Mouse (Mus musculus) cerebellum, adult 18-20 months (tissue): Measurements from ENCODE around the gene Fbf1.
"Not testable (repeated sequence)": the region's sequence is repeated elsewhere in the genome, so short reads cannot be mapped to it uniquely, and the experiment has no call there.

Source experiments
- DNase-seq, 2 experiments: peaks; one replicate each; pipeline ENCODE4 v3.0.0; 2021

The Fbf1 gene

GRCm38 (mm10) chr11:116106963-116107776 lies 60.8 kb downstream of the Fbf1 start:
- no peak for DNase-seq

DNA sequence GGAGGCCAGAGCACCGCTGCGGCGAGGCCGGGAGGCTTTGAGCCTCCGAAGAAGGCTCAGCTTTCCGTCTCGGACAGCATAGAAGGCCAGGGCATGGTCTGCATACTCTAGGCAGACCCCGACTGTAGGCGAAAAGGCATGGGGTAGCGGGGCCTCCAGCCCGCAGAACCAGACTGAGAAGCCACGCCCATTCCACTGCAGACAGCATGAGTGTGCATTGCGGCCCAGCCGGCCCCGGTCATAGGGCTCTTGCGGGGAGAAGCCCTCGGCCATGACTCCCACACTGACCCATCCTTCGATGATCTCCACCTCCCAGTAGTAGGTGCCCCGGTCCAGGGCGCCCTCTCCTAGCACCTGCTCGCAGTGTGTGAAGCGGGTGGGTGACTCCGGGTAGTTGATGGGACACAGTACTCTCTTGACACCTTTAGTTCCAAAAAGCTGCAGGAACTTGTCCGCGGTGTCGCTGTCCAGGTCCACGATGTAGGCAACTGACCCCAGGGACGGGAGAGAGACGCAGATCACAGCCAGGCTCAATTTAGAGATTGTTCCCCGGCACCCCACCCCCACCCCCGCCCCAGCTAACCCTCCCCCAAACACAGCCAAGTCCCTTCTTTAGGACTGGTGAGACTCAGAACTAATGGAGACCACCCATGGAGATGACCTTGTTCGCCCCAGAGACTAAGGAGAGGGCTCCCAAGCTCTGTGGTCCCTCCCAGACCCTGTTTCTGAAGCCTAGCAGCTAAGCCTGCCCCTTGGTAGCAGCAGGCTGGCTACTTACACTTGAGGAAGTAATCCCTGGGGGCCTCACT lies 61.6 kb downstream of the Fbf1 start:
- no peak for DNase-seq

DNA sequence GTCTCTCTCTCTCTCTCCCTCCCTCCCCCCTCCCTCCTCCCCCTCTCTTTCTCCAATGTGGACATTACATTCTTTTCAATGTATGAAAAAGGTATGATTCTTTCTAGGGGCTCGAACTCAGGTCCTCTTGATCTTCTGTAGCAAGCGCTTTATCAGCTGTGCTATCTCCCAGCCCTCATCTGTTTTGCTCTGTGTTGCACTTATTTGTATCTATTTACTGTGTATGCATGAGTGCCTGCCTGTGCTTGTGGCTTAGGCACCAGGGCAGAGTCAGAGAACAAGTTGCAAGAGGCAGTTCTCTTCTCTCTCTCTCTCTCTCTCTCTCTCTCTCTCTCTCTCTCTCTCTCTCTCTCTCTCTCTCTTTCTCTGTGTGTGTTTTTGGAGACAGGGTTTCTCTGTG lies 62.9 kb downstream of the Fbf1 start:
- DNase-seq: no peak

- DNase-seq: no peak
Observed at GRCm38 (mm10) chr11:116104006-116104646, 63.8 kb downstream of the Fbf1 start.

DNA sequence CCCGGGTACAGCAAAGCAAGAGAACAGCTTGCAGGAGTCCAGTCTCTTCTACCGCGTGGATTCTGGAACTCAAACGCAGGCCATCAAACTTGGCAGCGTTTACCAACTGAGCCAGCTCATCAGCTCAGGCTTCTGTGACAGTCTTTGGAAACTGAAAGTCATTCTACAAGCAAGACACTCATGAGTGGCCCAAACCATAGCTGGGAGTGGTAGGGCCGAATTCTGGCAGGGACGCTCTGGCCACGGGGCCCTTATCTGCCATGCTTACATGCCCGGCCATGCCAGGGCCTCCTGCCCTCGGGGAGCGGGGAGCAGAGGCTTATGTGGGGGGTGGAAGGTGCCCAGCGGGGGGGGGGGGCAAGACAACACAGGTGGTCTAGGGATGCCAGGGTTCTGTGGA lies 64.4 kb downstream of the Fbf1 start:
- DNase-seq: no peak

- no peak for DNase-seq
Observed at GRCm38 (mm10) chr11:116102472-116102871, 65.5 kb downstream of the Fbf1 start.

- DNase-seq: no peak
Observed at GRCm38 (mm10) chr11:116101931-116102381, 66.0 kb downstream of the Fbf1 start.

DNA sequence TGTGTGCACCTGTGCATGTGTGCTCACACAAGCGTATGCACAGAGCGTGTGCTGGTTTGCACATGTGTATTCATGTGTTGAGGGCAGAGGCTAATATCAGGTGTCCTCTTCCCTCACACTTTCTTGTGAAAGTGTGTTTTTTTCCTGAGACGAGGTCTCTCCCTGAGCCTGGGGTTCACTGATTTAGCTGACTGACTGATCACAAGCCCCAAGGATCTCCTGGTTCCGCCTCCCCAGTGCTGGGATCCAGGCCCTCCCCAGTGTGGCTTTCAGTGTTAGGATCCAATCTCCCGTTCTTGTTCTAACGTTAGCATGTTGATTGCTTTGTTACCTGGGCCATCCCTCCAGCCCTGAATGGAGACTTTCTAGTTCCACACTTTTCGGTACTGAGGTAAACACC lies 67.1 kb downstream of the Fbf1 start:
- no peak for DNase-seq

GRCm38 (mm10) chr11:116100385-116100784 lies 67.6 kb downstream of the Fbf1 start:
- no peak for DNase-seq

- DNase-seq: no peak
Observed at GRCm38 (mm10) chr11:116099462-116099861, 68.5 kb downstream of the Fbf1 start.

DNA sequence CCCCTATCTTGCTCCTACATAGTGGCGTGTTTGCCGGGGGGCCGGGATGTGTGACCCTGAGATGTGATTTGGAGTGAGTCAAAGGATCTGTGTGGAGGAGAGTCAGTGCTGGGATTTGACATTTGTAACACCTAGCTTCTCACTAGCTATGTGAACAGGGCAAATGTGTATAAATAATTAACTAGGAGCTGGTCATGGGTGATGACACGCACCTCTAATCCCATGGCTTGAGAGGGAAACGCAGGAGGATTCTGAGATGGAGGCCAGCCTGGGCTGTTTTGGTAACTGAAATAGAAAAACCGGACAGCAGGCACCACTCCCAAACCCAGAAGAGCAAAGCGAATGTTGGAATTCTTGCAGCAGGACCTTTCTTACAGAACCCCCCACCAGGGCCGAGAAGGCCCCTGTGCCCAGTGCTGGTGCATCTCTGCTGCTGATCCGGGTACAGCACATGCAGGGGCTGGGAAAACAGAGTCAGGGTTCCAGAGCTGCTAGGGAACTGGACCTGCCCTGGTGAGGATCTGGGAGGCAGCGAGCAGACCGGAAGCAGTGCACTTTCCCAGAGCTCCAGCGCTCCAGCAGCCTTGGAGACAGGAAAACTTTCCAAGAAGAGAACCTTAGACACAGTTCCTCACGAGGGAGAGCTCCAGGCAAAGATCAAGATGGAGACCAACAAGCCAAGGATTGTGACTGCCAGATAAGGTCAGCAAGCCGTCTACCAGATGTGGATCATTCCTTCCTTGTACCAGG lies 69.1 kb downstream of the Fbf1 start:
- no peak for DNase-seq

DNA sequence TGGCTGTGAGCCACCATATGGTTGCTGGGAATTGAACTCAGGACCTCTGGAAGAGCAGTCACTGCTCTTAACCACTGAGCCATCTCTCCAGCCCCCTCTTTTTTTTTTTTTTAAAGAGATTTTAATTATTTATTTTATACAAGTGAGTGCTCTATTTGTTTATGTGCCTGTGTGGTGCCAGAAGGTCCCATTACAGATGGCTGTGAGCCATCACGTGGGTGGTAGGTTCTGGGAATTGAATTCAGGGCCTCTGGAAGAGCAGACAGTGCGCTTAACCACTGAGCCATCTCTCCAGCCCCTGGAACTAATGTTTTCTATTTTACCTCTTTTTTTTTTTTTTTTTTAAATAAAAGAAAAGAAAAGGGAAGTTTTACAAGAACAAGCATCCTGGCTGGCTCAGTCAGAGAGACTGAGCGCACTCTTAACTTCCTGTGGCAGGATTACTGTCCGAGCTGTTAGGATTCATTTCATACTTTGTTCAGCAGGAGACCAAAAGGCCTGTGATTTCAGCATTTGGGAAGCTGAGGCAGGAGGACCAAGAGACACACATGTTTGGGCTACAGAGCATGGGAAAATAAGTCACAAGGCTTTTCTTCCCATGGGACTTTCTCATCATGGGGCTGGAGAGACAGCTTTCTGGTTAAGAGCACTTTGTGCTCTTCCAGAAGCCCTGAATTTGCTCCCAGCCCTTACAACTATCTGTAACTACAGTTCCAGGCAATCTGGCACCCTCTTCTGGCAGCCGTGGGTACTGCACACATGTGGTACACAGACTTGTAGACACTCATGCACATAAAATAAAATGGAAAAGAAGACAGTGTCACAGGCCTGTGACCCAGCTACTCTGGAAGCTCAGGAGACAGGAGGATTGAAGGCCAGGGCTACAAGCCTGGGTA lies 71.5 kb downstream of the Fbf1 start:
- no peak for DNase-seq

DNA sequence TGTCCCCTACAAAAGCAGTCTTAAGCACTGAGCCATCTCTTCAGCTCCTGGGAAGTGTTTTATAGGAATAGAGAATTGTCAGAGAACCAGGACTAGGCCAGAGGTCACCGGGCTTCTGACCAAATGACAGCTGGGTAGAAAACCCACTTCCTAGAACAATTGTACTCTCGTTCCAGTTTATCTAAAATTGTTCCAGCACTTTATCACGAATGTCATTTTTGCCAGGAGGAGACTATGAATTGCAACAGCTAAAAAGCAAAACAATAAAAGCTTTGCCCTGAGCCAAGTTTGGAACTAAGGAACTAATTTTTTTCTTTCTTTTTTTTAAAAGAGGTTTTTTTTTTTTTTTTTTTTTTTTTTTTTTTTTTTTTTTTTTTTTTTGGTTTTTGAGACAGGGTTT lies 72.4 kb downstream of the Fbf1 start:
- no peak for DNase-seq

DNA sequence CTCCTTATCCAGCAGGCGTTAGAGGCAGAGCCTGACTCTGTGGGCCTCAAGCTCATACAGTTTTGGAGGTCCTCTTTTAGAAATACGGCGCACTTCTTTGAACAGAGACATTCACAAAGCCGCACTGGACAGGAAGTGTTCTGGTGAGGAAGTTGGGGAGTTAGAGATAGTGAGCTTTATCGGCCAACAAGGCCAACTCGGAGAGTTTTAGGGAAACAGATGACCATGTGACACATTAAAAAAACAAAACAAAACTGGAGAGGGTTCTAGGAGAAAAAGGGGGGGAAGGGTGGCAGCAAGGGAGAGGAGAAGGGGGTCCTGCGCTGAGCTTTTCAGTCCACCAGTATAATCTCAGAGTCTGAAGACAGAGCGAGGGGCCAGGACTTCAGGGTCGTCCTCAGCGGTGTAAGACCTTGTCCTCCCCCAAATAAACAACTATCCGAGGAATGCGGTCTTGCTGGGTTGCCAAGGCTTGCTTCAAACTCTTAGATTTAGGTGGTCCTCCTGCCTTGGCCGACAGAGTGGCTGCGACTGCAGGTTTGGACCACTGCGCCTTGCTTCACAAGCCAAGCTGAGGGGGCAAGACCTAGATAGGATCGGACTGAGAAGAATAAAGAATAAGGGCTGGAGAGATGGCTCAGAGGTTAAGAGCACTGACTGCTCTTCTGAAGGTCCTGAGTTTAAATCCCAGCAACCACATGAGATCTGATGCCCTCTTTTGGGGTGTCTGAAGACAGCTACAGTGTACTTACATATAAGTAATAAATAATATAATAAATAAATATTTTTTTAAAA lies 74.0 kb downstream of the Fbf1 start:
- DNase-seq: no peak

DNA sequence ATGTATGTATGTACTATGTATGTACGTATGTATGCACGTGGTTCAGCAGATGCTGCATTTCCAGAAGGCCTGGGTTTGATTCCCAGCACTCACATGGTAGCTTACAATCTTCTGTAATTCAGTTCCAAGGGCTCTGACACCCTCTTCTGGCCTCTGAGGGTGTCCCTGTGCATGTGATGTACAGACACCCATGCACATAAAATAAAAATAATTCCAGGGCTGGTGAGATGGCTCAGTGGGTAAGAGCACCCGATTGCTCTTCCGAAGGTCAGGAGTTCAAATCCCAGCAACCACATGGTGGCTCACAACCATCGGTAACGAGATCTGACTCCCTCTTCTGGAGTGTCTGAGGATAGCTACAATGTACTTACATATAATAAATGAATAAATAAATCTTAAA lies 75.0 kb downstream of the Fbf1 start:
- DNase-seq: not testable (repeated sequence)
